Mouse (Mus musculus): ENCODE data around the gene Sfi1.
"Not testable (repeated sequence)": the region's sequence is repeated elsewhere in the genome, so short reads cannot be mapped to it uniquely, and the experiment has no call there.

DNA sequence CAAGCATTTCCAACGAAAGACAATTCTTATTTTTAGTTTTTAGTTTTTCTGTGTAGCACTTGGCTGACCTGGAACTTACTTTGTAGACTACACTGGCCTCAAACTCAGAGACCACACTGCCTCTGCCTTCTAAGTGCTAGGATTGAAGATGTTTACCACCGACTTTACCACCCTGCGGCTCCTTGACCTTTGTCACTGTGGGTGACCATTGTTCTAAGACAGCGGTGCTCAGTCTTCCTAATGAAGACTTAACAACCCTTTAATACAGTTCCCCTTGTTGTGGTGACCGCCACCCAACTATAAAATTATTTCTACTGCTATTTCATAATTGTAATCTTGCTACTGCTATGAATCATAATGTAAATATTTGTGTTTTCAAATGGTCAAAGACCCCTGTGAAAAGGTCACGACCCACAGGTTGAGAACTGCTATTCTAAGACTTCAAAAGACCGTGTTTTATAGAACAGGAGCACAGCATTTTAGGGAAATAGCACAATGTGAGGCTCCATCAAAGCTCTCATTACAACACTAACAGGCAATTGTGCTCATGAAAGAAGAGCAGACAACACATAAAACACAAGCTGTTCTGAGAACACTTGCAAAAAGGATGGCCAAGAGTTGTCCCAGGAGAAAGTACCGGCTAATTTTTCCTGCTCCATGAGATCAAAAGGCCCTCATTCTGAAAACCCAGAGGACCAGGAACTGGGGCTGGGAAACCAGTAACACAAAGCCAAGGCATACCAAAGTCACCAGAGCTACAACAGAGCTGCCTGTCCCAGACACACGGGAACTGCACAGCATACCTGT lies 47.7 kb downstream of the Sfi1 start:
- not testable (repeated sequence) for TF ChIP-seq CTCF (IDR thresholded peaks at IDR 0.05; ENCODE audit: low read depth); EP300 (optimal IDR thresholded peaks at IDR 0.05)
